Mouse (Mus musculus): ENCODE data around the gene Ncl. TPM values are rescaled to one million over a fixed set of nuclear protein-coding genes. Genes with fewer than 3 reads are reported as not detected.
A peak's percentile ranks its signal among the peaks of the same experiment; 100 is the strongest.

Ncl gene
- 175 and 198 TPM in 2 replicates for polyA plus RNA-seq (2015; fragmentation: Nextera tagmentation; extraction: Ambion mirVana)

DNA sequence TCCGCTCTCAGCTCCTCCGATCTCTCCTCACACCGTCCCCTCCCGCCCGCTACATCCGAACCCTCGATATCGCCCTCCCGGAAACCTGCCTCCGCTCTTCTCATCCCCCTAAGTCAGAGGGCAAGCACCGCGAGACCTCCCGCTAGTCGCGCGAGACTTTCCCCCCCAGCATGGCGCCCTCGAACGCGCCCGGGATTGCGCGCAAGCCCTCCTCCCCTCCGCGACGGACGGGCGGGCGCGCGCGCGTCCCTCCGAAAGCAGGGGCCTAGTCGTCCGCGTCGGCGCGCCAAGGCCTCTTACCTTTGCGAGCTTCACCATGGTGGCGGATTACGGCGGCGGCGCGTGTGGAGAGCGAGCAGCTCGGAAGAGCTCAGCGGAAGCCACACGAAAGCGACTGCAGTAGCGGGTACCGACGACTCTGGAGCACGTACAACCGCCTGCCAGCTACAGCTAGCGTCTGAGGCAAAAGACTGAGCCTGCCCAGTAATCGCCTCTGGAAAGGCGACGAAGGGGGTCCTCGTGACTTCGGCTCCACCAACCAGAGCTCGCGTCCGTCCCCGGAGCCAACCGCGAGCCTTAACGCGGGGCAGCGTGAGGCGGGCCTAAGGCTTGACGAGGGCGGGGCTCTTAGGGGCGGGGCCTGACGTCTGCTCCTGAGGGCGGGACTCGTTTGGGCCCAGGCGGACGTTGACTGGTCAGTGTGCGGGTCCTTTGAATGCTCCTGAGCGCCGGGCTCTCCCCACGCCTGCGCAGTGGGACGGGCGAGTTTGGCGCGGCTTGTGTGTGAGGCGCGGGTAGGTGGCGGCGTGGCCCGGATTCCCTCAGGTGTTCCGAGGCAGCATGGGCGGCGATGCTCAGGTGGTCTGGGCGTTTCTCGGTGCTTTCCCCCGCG, at the start of gene Ncl:
TSS of gene Ncl (minus strand) at position 495 of the 892 bp plus-strand sequence.
- ATAC-seq (ENCODE audit: insufficient read depth): peak; percentile 95

DNA sequence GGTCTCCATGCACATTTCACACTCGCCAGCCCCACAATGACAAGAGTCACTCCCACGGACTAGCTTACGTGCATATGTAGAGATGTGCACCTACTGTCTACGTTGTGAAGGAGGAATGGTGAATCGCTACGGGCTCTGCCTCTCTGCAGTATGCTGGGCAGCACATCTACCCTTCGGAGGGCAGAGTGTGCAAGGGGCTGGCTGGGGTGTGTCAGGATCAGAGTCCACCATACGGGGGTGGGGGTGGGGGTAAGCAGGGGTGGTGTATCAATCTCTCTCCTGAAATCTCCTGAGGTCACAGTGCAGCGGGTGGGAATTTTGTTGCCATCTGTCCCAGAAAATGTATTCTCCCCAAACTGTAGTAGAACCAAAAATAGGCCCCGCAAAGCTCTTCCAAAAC, 49.3 kb upstream of the Ncl start:
- Histone ChIP-seq H3K27ac (replicated peaks) (no peak overlapping the region), H3K36me3 (replicated peaks) (no peaks in the 10 kb centered on the region)
- 69% methylated on average over 10 of the region's 10 CpGs for WGBS (ENCODE audit: insufficient replicate concordance)

More for the DNA sequence above, at the start of gene Ncl:
- Histone ChIP-seq H3K4me3 (replicated peaks) (peak within 1 kb of the TSS; percentile 96), H3K4me1 (replicated peaks) (peaks cover 55% of the 10 kb centered on the region), H3K9me3 (replicated peaks) (no peaks in the 10 kb centered on the region), H3K27me3 (no peaks in the 10 kb centered on the region), H3K36me3 (replicated peaks) (peaks cover 36% of the 10 kb centered on the region), H3K4me2 (peak within 1 kb of the TSS; percentile 94), H3K27ac (replicated peaks) (peak within 1 kb of the TSS; percentile 98), H3K9ac (peak within 1 kb of the TSS; percentile 90)
- under 1% methylated on average over 102 of the region's 102 CpGs for WGBS (ENCODE audit: insufficient replicate concordance)

DNA sequence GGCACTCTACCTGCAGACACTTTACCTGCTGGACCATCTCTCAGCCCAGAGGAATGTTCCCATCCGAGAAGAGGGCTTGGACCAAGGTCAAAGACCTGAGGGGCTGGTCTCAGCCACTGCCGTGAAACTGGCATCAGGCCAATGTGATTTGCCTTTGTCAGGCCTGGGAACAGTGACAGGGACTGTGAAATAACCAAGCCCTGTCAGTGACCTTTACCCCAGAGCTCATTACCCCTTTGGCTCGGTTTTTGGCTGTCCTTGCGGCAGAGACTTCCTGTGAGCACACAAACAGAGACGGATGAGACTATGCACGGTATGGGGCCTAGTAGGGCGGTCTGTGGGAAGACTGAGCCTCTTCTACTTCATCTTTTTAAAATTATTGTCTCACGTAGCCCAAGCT, 47.7 kb upstream of the Ncl start:
- H3K4me2 ChIP-seq: no peak overlapping the region
- H3K4me1 ChIP-seq (replicated peaks): peaks cover 15% of the 10 kb centered on the region
- H3K27ac ChIP-seq (replicated peaks): peak overlapping the region; percentile 56
- 36% methylated on average over 8 of the region's 8 CpGs for WGBS (ENCODE audit: insufficient replicate concordance)
- no peaks in the 10 kb centered on the region for H3K9me3 ChIP-seq (replicated peaks)
- H3K9ac ChIP-seq: no peak overlapping the region
- no peaks in the 10 kb centered on the region for H3K27me3 ChIP-seq
- H3K36me3 ChIP-seq (replicated peaks): no peaks in the 10 kb centered on the region
- H3K4me3 ChIP-seq (replicated peaks): no peak overlapping the region
- peak; percentile 73 for ATAC-seq (ENCODE audit: insufficient read depth)

More for the DNA sequence above, 49.3 kb upstream of the Ncl start:
- Histone ChIP-seq H3K4me3 (replicated peaks) (no peak overlapping the region), H3K27me3 (no peaks in the 10 kb centered on the region), H3K9me3 (replicated peaks) (no peaks in the 10 kb centered on the region), H3K4me2 (no peak overlapping the region), H3K4me1 (replicated peaks) (peaks cover 15% of the 10 kb centered on the region), H3K9ac (no peak overlapping the region)
- ATAC-seq (ENCODE audit: insufficient read depth): no peak

DNA sequence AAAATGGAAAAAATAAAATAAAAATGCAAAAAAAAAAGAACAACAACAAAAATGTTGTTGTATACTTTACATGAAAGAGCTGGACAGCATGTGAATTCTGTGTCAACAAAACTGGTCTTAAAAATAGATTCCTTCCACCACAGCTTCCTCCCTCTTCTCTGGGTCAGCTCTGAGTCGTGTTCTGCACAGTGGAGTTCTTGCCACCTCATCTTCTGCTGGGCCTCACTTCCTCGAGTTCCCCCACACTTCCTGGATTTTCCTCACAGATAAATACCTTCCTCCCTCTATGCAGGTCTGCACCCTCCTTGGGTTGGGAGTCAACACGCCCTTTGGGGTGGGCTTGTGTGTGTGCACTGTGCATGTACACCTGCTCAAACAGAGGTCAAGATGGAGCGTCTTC, 47.1 kb upstream of the Ncl start:
- H3K9ac ChIP-seq: no peak overlapping the region
- peak overlapping the region; percentile 56; the same call in 1 of the 2 replicates for H3K27ac ChIP-seq (replicated peaks)
- 37% methylated on average over 4 of the region's 4 CpGs for WGBS (ENCODE audit: insufficient replicate concordance)
- no peak overlapping the region for H3K4me3 ChIP-seq (replicated peaks)
- no peaks in the 10 kb centered on the region for H3K27me3 ChIP-seq
- no peaks in the 10 kb centered on the region for H3K9me3 ChIP-seq (replicated peaks)
- no peak; the same call in 1 of the 2 replicates for ATAC-seq (ENCODE audit: insufficient read depth)
- H3K4me1 ChIP-seq (replicated peaks): peaks cover 15% of the 10 kb centered on the region
- H3K36me3 ChIP-seq (replicated peaks): no peaks in the 10 kb centered on the region
- no peak overlapping the region for H3K4me2 ChIP-seq

DNA sequence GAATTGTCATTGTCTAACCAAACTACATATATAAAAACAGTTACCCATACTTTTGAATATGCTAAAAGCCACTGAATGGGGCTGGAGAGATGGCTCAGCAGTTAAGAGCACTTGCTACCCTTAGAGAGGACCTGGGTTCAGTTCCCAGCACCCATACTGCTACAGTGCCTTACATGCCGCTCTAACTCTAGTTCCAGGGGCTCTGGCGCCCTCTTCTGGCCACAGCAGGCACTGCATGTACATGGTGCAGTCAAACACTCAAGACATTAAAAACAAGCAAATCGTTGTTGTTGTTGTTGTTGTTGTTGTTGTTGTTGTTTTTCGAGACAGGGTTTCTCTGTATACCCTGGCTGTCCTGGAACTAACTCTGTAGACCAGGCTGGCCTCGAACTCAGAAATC, 45.6 kb upstream of the Ncl start:
- H3K27ac ChIP-seq (replicated peaks): no peak overlapping the region
- H3K9me3 ChIP-seq (replicated peaks): no peaks in the 10 kb centered on the region
- peaks cover 15% of the 10 kb centered on the region for H3K4me1 ChIP-seq (replicated peaks)
- H3K9ac ChIP-seq: no peak overlapping the region
- ATAC-seq (ENCODE audit: insufficient read depth): no peak
- H3K36me3 ChIP-seq (replicated peaks): no peaks in the 10 kb centered on the region
- no peak overlapping the region for H3K4me3 ChIP-seq (replicated peaks)
- WGBS (ENCODE audit: insufficient replicate concordance): 46% methylated on average over 5 of the region's 5 CpGs
- H3K4me2 ChIP-seq: no peak overlapping the region
- no peaks in the 10 kb centered on the region for H3K27me3 ChIP-seq

DNA sequence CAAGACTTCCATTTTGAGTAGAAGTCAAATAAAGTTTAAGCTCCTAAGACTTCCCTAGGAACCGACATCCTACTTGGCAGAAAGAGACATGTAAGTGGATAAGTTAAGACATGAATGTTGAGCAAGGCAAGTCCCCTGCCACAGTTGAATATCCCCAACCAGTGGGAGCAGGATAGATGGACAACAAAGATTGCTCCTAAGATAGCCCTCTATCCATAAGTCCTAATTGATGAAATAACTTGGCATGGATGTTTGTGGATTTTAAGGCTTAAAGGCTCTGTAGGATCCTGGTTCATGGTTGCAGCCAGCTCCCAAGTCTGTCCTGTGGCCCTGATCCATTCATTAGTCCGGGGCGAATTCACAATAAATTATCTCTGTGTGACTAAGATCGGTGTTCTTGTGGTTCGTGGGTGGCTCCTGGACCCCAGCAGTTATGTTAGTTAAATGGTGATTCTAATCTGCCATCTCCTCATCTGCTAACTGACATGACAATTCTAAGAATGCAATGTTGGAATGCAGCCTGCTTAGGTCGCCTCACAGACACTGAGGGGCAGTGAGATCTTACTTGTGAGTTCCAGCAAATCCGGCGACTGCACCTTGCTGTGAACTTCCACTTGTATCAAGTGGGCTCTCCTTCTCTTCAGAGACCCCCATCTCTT, 41.0 kb upstream of the Ncl start:
- ATAC-seq (ENCODE audit: insufficient read depth): no peak
- Histone ChIP-seq H3K9ac (no peak overlapping the region), H3K36me3 (replicated peaks) (no peaks in the 10 kb centered on the region), H3K27me3 (no peaks in the 10 kb centered on the region), H3K27ac (replicated peaks) (no peak overlapping the region), H3K4me3 (replicated peaks) (no peak overlapping the region), H3K4me1 (replicated peaks) (0 out of 2 replicates have a peak, but pooled peaks cover 5% of the 10 kb centered on the region), H3K4me2 (no peak overlapping the region), H3K9me3 (replicated peaks) (no peaks in the 10 kb centered on the region)
- 29% methylated on average over 8 of the region's 8 CpGs for WGBS (ENCODE audit: insufficient replicate concordance)

DNA sequence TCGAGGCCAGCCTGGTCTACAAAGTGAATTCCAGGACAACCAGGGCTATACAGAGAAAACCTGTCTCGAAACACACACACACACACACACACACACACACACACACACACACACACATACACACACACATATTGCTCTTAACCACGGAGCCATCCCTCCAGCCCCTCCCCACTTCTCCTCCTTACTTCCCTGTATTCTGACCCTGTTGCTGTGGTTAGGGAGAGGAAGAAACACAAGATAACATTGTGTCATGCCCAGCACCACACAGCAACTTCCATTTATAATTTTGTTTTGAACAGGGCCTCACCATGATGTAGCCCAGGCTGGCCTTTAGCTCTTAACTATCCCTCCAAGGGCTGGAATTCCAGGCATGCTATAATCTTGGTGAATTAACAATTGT, 40.1 kb upstream of the Ncl start:
- H3K4me2 ChIP-seq: no peak overlapping the region
- H3K36me3 ChIP-seq (replicated peaks): no peaks in the 10 kb centered on the region
- H3K4me3 ChIP-seq (replicated peaks): no peak overlapping the region
- H3K9me3 ChIP-seq (replicated peaks): no peaks in the 10 kb centered on the region
- no peak overlapping the region for H3K27ac ChIP-seq (replicated peaks)
- H3K9ac ChIP-seq: no peak overlapping the region
- H3K27me3 ChIP-seq: no peaks in the 10 kb centered on the region
- H3K4me1 ChIP-seq (replicated peaks): 0 out of 2 replicates have a peak, but pooled peaks cover 5% of the 10 kb centered on the region
- WGBS (ENCODE audit: insufficient replicate concordance): 43% methylated on average over 2 of the region's 3 CpGs
- peak; percentile 47; the same call in 1 of the 2 replicates for ATAC-seq (ENCODE audit: insufficient read depth)

DNA sequence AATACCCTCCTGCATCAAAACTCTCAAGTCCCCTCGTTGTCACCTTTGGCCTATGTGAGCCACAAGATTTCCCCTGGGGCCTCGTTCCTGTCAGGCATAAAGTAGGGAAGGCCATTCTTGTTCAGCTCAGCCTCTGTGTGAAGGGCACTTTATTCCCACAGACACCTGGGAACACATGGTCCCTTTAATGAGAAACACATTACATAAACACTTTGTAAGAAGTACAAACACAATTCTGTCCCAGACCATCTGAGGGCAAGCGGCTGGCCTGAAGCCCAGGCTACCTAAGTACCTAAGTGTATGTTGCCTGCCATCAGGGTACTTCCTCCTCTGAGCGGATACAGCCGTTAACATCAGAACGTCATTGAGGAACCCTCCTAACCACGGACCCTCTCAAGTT, 39.0 kb upstream of the Ncl start:
- no peak overlapping the region for H3K4me2 ChIP-seq
- H3K36me3 ChIP-seq (replicated peaks): no peaks in the 10 kb centered on the region
- no peaks in the 10 kb centered on the region for H3K27me3 ChIP-seq
- no peak overlapping the region for H3K9ac ChIP-seq
- WGBS (ENCODE audit: insufficient replicate concordance): 26% methylated on average over 7 of the region's 7 CpGs
- 0 out of 2 replicates have a peak, but pooled peaks cover 5% of the 10 kb centered on the region for H3K4me1 ChIP-seq (replicated peaks)
- no peaks in the 10 kb centered on the region for H3K9me3 ChIP-seq (replicated peaks)
- ATAC-seq (ENCODE audit: insufficient read depth): no peak
- H3K27ac ChIP-seq (replicated peaks): no peak overlapping the region
- H3K4me3 ChIP-seq (replicated peaks): no peak overlapping the region

DNA sequence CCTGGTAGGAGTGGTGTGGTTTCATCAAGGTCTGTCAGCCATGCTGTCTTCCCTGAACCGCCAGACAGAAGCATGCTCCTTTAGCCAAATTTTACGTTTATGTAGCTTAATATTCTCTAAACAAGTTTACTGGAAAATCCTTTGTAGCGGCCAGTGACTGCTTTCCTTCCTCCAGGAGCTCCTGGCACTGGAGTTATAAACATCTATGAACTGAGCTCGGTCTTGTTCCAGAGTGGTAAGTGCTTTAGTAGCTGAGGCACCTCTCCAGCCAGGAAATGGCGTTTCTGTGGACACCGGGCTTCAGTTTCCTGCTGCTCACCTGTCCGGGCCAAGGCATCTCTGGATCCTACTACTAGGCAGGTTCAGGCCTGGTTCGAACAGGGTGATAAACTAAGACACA, 38.4 kb upstream of the Ncl start:
- Histone ChIP-seq H3K27ac (replicated peaks) (no peak overlapping the region), H3K27me3 (no peaks in the 10 kb centered on the region), H3K4me3 (replicated peaks) (no peak overlapping the region), H3K9me3 (replicated peaks) (no peaks in the 10 kb centered on the region), H3K9ac (no peak overlapping the region), H3K4me1 (replicated peaks) (0 out of 2 replicates have a peak, but pooled peaks cover 5% of the 10 kb centered on the region), H3K36me3 (replicated peaks) (no peaks in the 10 kb centered on the region), H3K4me2 (no peak overlapping the region)
- WGBS (ENCODE audit: insufficient replicate concordance): 65% methylated on average over 8 of the region's 8 CpGs
- ATAC-seq (ENCODE audit: insufficient read depth): no peak

DNA sequence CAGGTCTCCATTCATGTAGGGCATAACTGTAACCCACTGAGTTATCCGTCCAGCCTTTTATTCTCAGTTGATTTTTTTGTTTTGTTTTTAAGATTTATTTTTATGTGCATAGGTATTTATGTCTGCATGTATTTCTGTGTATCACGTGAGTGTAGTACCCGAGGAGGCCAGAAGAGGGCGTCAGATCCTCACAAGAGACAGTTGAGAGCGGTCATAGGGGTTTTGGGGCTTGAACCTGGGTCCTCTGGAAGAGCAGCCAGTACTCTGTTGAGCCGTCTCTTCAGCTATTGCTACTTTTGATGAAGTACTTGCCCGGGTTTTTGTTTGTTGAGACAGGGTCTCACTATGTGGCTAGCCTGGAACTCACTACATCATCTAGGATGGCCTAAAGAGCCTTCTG, 36.7 kb upstream of the Ncl start:
- Histone ChIP-seq H3K4me2 (no peak overlapping the region), H3K27ac (replicated peaks) (no peak overlapping the region), H3K27me3 (no peaks in the 10 kb centered on the region), H3K4me1 (replicated peaks) (0 out of 2 replicates have a peak, but pooled peaks cover 5% of the 10 kb centered on the region), H3K9me3 (replicated peaks) (no peaks in the 10 kb centered on the region), H3K4me3 (replicated peaks) (no peak overlapping the region), H3K9ac (no peak overlapping the region), H3K36me3 (replicated peaks) (no peaks in the 10 kb centered on the region)
- ATAC-seq (ENCODE audit: insufficient read depth): no peak
- 62% methylated on average over 7 of the region's 7 CpGs for WGBS (ENCODE audit: insufficient replicate concordance)

DNA sequence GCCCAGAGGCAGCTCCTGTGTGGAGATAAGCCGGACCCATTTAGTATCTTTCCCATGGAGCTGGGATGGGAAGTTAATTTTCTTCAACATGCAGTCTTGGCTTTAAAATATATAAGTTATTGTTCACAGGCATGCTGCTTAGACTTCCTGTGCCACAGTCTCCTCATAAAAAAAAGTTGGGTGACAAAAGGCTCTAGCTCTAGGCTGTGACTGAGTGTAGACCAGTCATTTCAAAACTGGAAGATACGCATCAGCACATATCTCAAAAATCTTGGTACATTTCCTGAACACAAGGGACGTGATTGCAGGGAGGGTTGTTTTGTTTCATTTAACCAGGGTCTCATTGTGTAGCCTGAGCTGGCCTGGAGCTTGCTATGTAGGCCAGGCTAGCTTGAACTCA, 35.0 kb upstream of the Ncl start:
- no peak overlapping the region for H3K27ac ChIP-seq (replicated peaks)
- 53% methylated on average over 3 of the region's 3 CpGs for WGBS (ENCODE audit: insufficient replicate concordance)
- H3K9me3 ChIP-seq (replicated peaks): no peaks in the 10 kb centered on the region
- H3K36me3 ChIP-seq (replicated peaks): no peaks in the 10 kb centered on the region
- peaks cover 4% of the 10 kb centered on the region; the same call in 1 of the 2 replicates for H3K27me3 ChIP-seq
- no peak overlapping the region for H3K4me3 ChIP-seq (replicated peaks)
- no peak overlapping the region for H3K9ac ChIP-seq
- H3K4me1 ChIP-seq (replicated peaks): peaks cover 5% of the 10 kb centered on the region; the same call in 1 of the 2 replicates
- no peak overlapping the region for H3K4me2 ChIP-seq
- ATAC-seq (ENCODE audit: insufficient read depth): no peak

Data from liver, embryonic 15.5 days (tissue).